Mouse (Mus musculus) adrenal gland, postnatal 25 days (tissue): ENCODE data around the gene Nat9. TPM values are rescaled to one million over a fixed set of nuclear protein-coding genes. Genes with fewer than 3 reads are reported as not detected.
A peak's percentile ranks its signal among the peaks of the same experiment; 100 is the strongest.

Source experiments
- DNase-seq: peaks from one replicate; pipeline ENCODE4 v3.0.0; 2021; ENCODE audit warnings: mixed read lengths
- total RNA-seq: library from RNA; stranded (reverse); gene quantifications from 2 replicates; pipeline ENCODE4 v1.2.3, GENCODE M21; 2021

Nat9 gene
- total RNA-seq, 1 experiment from 2014 or later: 37.3 TPM

DNA sequence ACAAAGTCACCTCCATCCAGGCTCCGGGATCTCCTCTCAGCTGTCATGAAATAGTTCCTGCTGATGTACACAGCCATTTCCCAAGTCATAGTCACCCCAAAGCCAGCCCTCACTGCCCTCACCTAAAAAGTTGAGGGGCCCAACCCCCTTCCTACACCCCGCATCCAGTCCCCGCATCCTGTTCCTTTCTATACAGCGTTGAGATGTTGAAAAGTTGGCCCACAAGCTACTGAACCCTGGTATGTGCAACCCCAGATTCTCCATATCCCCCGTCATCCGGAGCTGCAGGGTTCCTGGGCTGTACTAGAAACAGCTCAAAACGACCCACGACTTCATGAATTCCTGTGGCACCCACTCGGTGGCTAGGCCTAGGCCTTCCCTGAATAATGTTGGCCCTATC lies 34.6 kb downstream of the Nat9 start:
- DNase-seq: no peak

GRCm38 (mm10) chr11:115151755-115152429 lies 35.8 kb downstream of the Nat9 start:
- DNase-seq: peak; percentile 61

DNA sequence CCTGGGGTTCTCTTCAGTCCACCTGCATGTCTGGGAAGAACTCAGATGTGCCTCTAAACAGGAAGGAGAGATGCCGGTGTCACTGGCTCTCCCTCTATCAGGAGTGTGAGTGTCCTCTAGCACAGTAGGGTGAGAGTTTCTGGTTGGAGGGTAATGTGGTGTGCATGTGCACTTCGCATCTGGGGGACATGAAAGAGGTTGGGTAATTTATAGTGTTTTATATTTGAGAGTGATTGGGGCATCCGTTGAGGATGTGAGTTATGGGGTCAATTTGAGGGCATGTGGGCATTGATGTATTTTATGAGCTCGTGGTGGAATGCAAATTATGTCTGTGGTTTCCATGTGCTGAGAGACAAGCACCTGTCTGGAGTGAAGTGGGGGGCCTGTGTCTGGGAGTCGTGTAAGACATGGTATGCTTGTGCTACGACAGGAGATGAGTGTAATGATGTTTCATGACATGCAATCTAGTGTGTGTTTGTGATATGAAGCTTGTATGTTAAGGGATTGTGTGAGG lies 36.9 kb downstream of the Nat9 start:
- DNase-seq: no peak

- DNase-seq: no peak
Observed at GRCm38 (mm10) chr11:115147813-115148212, 39.8 kb downstream of the Nat9 start.

DNA sequence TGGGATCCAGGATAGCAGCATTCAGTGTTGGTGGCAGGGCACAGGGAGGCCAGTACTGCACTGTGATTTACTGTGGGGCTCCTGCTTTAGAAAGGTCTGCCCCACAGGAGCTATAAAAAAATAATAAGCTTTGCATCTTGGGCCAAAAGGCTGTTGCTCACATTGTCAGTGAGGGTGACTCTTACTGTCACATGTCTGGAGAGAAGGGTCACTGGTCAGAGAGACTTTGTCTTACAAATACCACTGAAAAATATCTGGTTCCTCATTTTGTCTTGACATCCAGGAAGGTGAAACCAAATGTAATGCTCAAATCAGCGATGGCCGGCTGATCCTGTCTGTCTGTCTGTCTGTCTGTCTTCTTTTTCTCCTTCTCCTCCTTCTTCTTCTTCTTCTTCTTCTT lies 45.7 kb downstream of the Nat9 start:
- no peak for DNase-seq

GRCm38 (mm10) chr11:115138597-115139262 lies 48.9 kb downstream of the Nat9 start:
- no peak for DNase-seq

GRCm38 (mm10) chr11:115133800-115134199 lies 53.9 kb downstream of the Nat9 start, which contains the start of gene Cd300lf:
Gene Cd300lf, minus strand, starts transcription at chr11:115133992.
- DNase-seq: no peak

Other genes with a start within 250 kb of the Nat9 start
- gene Cd300c, start 218.7 kb downstream of the Nat9 start, total RNA-seq: not detected in 2 replicates
- gene Cd300ld, start 197.9 kb downstream of the Nat9 start, total RNA-seq: 0.48 and 0.58 TPM in 2 replicates
- 1.5 and 2.2 TPM in 2 replicates for gene Cd300c2, start 186.0 kb downstream of the Nat9 start, total RNA-seq
- not detected in 2 replicates for gene Cd300ld2, start 171.7 kb downstream of the Nat9 start, total RNA-seq
- gene Cd300ld4, start 160.8 kb downstream of the Nat9 start, total RNA-seq: not detected in 2 replicates
- gene Cd300ld5, start 150.1 kb downstream of the Nat9 start, total RNA-seq: 3.5 TPM in 1 of 2 replicates, not detected in the other
- 2.3 and 4.2 TPM in 2 replicates for gene Cd300ld3, start 139.4 kb downstream of the Nat9 start, total RNA-seq
- 0.33 TPM in 1 of 2 replicates, not detected in the other for gene Cd300e, start 125.7 kb downstream of the Nat9 start, total RNA-seq
- gene Rab37, start 96.4 kb downstream of the Nat9 start, total RNA-seq: 0.58 and 0.76 TPM in 2 replicates
- gene Cd300lf, start 53.9 kb downstream of the Nat9 start, total RNA-seq: 0.55 and 0.62 TPM in 2 replicates
- 17.5 and 18.1 TPM in 2 replicates for gene Slc9a3r1, start 24.5 kb downstream of the Nat9 start, total RNA-seq
- 19.9 and 22.3 TPM in 2 replicates for gene Tmem104, start 372 bp downstream of the Nat9 start, total RNA-seq
- 2.5 and 3.5 TPM in 2 replicates for gene Grin2c, start 79.4 kb upstream of the Nat9 start, total RNA-seq
- gene Fdxr, start 89.2 kb upstream of the Nat9 start, total RNA-seq: 1,338 and 1,408 TPM in 2 replicates
- gene Fads6, start 109.8 kb upstream of the Nat9 start, total RNA-seq: 75.5 and 93.9 TPM in 2 replicates
- not detected in 2 replicates for gene Otop2, start 119.3 kb upstream of the Nat9 start, total RNA-seq
- 0.62 and 0.79 TPM in 2 replicates for gene Ush1g, start 134.2 kb upstream of the Nat9 start, total RNA-seq
- gene Otop3, start 146.9 kb upstream of the Nat9 start, total RNA-seq: not detected in 2 replicates
- 13.2 and 14.8 TPM in 2 replicates for gene Hid1, start 179.9 kb upstream of the Nat9 start, total RNA-seq
- gene Cdr2l, start 194.1 kb upstream of the Nat9 start, total RNA-seq: 59.1 and 82.5 TPM in 2 replicates
- 140 and 153 TPM in 2 replicates for gene Mrpl58, start 215.9 kb upstream of the Nat9 start, total RNA-seq
- gene Atp5h, start 232.1 kb upstream of the Nat9 start, total RNA-seq: 518 and 521 TPM in 2 replicates
- gene Kctd2, start 232.3 kb upstream of the Nat9 start, total RNA-seq: 59.9 and 72.4 TPM in 2 replicates